Mouse (Mus musculus): ENCODE results near the gene Sipa1.

DNA sequence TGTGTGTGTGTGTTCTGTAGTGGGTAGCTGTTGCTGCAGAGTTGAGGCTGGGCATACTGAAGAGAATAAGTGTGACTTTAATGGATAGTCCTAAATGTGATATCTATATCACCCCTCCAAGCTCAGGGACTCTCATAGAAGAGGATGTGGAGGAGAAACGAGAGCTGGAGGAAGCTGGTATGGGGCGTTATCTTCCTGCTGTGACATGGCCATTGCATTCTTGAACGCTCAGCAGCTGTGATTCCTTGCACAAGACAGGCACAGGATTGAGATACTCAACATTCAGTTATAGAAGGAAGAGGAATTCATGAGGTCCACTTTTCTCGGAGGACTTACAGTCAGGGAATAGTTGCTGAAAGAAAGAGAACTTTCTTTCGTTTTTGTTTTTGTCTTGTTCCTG, 41.6 kb downstream of the Sipa1 start:
- TF ChIP-seq EP300 (IDR thresholded peaks at IDR 0.05; ENCODE audit: insufficient read depth, low read depth, low read length) (no peak), CTCF (IDR thresholded peaks at IDR 0.05) (no peak), POLR2A (IDR thresholded peaks at IDR 0.05; ENCODE audit: insufficient read depth, low read depth, low read length) (no peak)
